Mouse (Mus musculus): ENCODE results near the gene Dennd2c. TPM values are rescaled to one million over a fixed set of nuclear protein-coding genes. Genes with fewer than 3 reads are reported as not detected.
"Not testable (repeated sequence)": the region's sequence is repeated elsewhere in the genome, so short reads cannot be mapped to it uniquely, and the experiment has no call there.

Dennd2c gene
- polyA plus RNA-seq, 1 experiment from 2014 or later, result 0.84 TPM

DNA sequence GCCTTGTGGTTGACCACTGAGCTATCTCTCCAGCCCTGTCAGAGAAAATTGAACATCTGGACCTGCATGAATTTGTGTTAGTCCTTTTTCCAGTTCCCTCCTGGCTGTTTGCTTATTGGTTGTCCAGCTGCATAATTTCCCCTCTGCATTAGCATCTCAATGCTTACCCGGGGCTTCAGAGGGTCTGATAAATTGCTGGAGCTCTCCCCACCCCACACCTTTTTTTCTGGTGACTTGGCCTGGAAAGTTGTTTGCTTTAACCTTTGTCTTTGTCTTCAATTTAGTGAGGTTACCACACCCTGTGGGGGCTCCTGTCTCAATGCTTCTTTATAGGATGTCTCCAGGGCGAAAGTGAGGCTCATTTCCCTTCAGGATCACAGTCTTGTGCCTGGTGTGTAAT, 24.8 kb downstream of the Dennd2c start:
- no peak overlapping the region for H3K4me2 ChIP-seq (replicated peaks)
- no peak overlapping the region for H3K27ac ChIP-seq (replicated peaks)
- H3K9ac ChIP-seq (replicated peaks), result no peak overlapping the region
- 9% methylated on average over 2 of the region's 2 CpGs for WGBS
- H3K4me1 ChIP-seq, result peaks cover 9% of the 10 kb centered on the region
- H3K9me3 ChIP-seq, result no peaks in the 10 kb centered on the region
- H3K36me3 ChIP-seq, result no peaks in the 10 kb centered on the region
- H3K27me3 ChIP-seq, result no peaks in the 10 kb centered on the region
- no peak overlapping the region for H3K4me3 ChIP-seq
- no peak for ATAC-seq (replicated peaks)

DNA sequence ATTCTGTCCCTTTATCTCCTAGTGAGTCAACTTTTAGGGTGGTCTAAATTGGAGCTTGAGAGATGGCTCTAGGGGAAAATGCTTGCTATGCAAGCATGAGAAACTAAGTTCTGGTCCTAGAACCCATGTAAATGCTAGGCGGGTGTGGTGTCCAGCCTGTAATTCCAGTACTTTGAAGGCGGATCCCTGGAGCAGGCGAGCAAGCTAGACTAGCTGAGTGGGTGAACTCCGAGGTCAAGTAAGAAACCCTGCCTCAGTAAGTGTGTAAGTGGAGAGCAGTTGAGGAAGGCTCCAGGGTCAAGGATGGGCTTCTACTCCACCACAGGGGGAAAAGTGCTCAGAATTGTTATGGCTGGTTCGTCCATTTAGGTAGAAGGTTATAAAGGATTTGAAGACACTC, 25.3 kb downstream of the Dennd2c start:
- no peak overlapping the region for H3K4me2 ChIP-seq (replicated peaks)
- H3K4me3 ChIP-seq, result no peak overlapping the region
- H3K9ac ChIP-seq (replicated peaks), result no peak overlapping the region
- WGBS, result 82% methylated on average over 5 of the region's 5 CpGs
- no peak overlapping the region for H3K27ac ChIP-seq (replicated peaks)
- H3K36me3 ChIP-seq, result no peaks in the 10 kb centered on the region
- H3K27me3 ChIP-seq, result no peaks in the 10 kb centered on the region
- no peak for ATAC-seq (replicated peaks)
- no peaks in the 10 kb centered on the region for H3K9me3 ChIP-seq
- H3K4me1 ChIP-seq, result peaks cover 9% of the 10 kb centered on the region

DNA sequence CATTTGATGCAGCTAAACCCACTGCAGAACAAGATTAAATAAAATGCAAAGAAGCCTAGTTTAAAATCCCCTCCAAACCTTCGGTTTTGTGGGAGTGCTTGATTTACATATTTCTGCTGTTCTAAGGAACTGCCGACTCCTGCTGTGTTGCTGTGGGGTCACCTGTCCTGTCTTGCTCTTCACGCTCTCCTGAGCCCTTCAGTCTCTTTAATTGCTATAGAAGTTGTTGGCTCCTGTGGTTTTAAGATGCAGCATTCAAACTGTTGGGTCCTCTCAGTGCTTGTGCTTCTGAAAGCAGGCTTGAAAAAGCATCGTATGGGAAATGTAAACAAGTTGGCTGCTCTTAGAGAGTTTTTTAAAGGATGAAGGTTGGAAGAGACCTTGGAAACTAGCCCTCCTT, 25.8 kb downstream of the Dennd2c start:
- no peaks in the 10 kb centered on the region for H3K36me3 ChIP-seq
- 40% methylated on average over 4 of the region's 4 CpGs for WGBS
- no peaks in the 10 kb centered on the region for H3K27me3 ChIP-seq
- H3K4me2 ChIP-seq (replicated peaks), result no peak overlapping the region
- ATAC-seq (replicated peaks), result no peak
- H3K9ac ChIP-seq (replicated peaks), result no peak overlapping the region
- no peak overlapping the region for H3K27ac ChIP-seq (replicated peaks)
- no peaks in the 10 kb centered on the region for H3K9me3 ChIP-seq
- peaks cover 9% of the 10 kb centered on the region for H3K4me1 ChIP-seq
- H3K4me3 ChIP-seq, result no peak overlapping the region

DNA sequence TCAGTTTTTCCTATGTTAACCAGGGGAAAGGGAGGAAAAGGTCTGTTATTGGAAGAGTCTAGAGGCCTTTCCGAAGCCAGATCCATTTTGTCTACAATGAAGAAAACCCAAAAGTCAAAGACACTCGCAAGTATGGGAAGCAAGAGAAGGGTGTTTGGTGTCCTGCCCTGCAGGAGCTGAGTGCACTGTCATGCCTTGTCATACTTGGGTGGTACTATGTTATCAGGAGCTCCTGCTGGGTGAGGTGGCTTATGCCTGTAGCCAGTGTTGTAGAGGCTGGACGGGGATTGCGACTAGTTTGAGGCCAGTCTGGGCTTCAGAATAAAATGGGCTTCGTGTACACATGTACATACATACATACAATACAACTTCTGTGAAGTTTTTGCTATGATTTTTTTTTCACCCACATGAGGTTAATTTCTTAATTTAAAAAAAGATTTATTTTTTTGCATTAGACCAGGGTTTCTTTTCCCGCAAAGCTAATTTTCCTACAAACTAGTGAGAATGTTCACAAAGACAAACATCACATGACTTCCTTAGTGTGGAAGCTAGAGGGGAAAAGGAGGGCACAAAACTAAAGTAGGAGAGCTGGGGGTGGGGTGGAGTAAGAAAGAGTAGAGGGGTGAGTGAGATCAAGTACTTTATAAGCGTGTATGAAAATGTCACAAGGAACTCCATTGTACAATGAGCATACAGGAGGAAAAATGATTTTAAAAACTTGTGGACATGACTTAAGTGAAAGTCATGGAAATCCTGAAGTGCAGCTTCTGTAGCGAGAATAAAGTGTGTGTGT, 27.2 kb downstream of the Dennd2c start:
- Histone ChIP-seq H3K27me3 (no peaks in the 10 kb centered on the region), H3K36me3 (no peaks in the 10 kb centered on the region), H3K4me2 (replicated peaks) (no peak overlapping the region), H3K4me3 (no peak overlapping the region), H3K27ac (replicated peaks) (no peak overlapping the region), H3K9me3 (no peaks in the 10 kb centered on the region), H3K4me1 (peaks cover 9% of the 10 kb centered on the region), H3K9ac (replicated peaks) (no peak overlapping the region)
- WGBS, result 89% methylated on average over 8 of the region's 8 CpGs
- no peak for ATAC-seq (replicated peaks)

DNA sequence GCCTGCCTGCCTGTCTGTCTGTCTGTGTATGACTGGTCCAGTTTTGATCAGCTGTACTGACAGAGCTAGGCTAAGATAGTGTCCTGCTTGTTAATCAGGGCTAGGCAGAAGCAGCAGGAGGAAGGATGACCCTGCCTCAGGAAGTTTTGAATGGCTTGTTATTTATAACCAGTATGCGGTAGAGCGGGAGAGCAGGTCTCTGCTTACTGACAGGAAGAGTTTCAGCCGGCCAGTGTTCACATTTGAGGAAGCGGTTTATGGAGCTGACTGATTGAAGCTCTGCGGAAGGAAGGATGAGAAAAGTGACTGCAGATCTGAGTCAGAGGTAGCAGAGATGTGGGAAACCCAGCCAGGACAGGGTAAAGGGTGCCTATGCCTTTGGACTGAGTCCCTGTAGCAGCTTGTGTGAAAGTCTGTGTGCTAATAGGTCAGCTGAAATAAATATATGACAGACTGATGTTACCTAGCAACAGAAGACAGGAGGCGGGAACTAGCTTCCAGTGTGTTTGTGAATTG, 27.9 kb downstream of the Dennd2c start:
- ATAC-seq (replicated peaks), result no peak
- Histone ChIP-seq H3K4me3 (no peak overlapping the region), H3K9me3 (no peaks in the 10 kb centered on the region), H3K4me1 (peaks cover 9% of the 10 kb centered on the region), H3K27ac (replicated peaks) (no peak overlapping the region), H3K9ac (replicated peaks) (no peak overlapping the region), H3K4me2 (replicated peaks) (no peak overlapping the region), H3K27me3 (no peaks in the 10 kb centered on the region), H3K36me3 (no peaks in the 10 kb centered on the region)
- 66% methylated on average over 6 of the region's 6 CpGs for WGBS

DNA sequence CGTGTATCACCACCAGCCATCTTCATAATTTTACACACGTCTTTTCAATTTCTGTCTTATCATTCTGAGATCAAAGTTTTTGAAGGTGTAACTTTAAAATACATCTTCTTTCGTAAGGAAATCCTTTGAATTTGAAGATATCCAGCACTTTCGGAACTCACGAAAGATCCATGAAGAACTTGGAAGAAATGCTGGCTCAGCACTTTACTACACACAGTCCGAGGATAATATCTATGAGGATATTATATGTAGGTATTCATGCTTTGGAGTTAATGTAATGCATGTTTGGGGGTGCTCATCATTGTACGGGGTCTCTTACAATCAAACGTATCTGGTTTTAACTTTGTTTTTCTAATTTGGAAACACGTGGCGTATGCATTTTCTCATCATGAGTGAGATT, 30.7 kb downstream of the Dennd2c start:
- no peak for ATAC-seq (replicated peaks)
- no peaks in the 10 kb centered on the region for H3K36me3 ChIP-seq
- H3K27ac ChIP-seq (replicated peaks), result no peak overlapping the region
- no peak overlapping the region for H3K9ac ChIP-seq (replicated peaks)
- no peak overlapping the region for H3K4me3 ChIP-seq
- 92% methylated on average over 10 of the region's 10 CpGs for WGBS
- no peaks in the 10 kb centered on the region for H3K9me3 ChIP-seq
- H3K27me3 ChIP-seq, result no peaks in the 10 kb centered on the region
- H3K4me1 ChIP-seq, result peaks cover 4% of the 10 kb centered on the region; the same call in 1 of the 2 replicates
- H3K4me2 ChIP-seq (replicated peaks), result no peak overlapping the region

DNA sequence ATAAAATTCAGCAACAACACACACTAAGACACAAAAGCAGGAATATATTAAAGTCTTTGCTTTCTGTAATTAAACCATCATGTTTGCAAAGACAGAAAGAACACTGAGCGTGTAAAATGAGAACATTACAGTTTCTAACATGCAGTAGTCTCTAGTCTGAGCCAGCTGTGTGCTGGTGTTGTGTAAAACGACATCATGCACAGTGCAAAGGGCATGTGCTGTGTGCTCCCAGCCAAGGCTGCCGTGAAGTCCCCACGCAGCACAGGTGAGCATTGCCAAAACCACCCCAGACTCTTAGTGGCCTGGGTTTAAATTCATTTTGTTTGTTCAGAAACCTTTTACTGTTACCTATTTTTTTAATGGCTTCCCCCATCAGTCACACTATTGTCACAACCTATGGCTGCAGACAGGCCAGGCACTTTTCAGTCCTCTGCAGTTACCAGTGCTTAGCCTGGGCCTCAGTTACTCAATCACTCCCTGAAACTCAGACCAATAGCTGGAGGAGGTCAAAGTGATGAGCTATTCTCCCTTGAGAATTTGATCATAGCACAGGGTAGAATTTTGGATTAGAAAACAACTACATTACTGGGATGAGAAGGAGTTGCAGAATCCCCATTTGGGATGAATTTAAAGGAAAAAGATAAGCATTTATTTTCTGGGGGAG, 34.1 kb downstream of the Dennd2c start:
- no peak for ATAC-seq (replicated peaks)
- 82% methylated on average over 4 of the region's 4 CpGs for WGBS

DNA sequence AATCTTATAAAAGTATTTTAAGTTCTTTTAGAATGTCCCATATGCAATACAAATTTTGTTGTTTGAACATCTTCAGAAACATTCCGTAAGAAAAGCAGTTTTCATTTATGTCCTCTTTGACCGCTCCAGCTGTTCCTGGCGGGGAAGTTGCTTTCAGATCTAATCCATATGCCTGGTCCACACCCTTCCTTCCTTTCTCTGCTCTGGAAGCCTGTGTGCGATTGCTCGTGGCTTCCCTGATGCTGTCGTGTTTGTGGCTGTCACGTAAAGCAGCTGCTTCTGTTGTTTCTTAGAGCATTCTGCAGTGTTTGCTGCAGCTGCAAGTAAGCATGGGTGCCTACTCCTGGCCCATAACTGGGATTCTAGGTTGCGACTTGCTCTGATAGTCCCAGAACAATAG, 36.6 kb downstream of the Dennd2c start:
- Histone ChIP-seq H3K9ac (replicated peaks) (no peak overlapping the region), H3K4me2 (replicated peaks) (no peak overlapping the region), H3K27me3 (no peaks in the 10 kb centered on the region), H3K27ac (replicated peaks) (no peak overlapping the region), H3K4me3 (no peak overlapping the region), H3K9me3 (no peaks in the 10 kb centered on the region), H3K36me3 (no peaks in the 10 kb centered on the region), H3K4me1 (no peaks in the 10 kb centered on the region)
- ATAC-seq (replicated peaks), result no peak
- WGBS, result 81% methylated on average over 8 of the region's 8 CpGs

More for the DNA sequence above, 34.1 kb downstream of the Dennd2c start:
- Histone ChIP-seq H3K27ac (replicated peaks) (no peak overlapping the region), H3K9ac (replicated peaks) (no peak overlapping the region), H3K4me2 (replicated peaks) (no peak overlapping the region), H3K4me1 (no peaks in the 10 kb centered on the region), H3K4me3 (no peak overlapping the region), H3K9me3 (no peaks in the 10 kb centered on the region), H3K36me3 (no peaks in the 10 kb centered on the region), H3K27me3 (no peaks in the 10 kb centered on the region)

DNA sequence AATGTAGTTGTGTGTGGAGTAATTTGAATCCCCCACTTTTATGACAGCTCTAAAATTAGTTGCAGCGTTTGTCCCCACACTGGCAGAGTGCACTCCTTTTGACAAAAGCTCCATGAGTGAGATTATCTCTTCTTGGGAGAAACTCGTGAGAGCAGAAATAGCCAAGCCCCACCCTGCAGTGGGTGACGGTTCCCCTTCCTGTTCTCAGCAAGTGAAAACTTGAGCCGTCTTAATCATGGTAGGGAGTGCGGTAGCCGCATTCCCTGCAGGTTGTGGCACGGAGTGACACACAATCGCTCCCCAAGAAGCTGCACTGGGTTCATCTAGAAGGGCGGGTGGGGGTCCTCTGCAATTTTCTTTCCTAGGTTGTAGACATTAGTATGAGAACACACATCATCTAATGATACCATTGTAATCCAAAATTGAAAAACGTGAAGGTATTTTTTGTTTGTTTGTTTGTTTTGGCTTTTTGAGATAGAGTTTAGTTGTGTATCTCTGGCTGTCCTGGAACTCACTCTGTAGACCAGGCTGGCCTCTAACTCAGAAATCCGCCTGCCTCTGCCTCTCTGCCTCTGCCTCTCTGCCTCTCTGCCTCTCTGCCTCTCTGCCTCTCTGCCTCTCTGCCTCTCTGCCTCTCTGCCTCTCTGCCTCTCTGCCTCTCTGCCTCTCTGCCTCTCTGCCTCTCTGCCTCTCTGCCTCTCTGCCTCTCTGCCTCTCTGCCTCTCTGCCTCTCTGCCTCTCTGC, 37.9 kb downstream of the Dennd2c start:
- not testable (repeated sequence) for H3K36me3 ChIP-seq
- WGBS, result 75% methylated on average over 11 of the region's 11 CpGs

DNA sequence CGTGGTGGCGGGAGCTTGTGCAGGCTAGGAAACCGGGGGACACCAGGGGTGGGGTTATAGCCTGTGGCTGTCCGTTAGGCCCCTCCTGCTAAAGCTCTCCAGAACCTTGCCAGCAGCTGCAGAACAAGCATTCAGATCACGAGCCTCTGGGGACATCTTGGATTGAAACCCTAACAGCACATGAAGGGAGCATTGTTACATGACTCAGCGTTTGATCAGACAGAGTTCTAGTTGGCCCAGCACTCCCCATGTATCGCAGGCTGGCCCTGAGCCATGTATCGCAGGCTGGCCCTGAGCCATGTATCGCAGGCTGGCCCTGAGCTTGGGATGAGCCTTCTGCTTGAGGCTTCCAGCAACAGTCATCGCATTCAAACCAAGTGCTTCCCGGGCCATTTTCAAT, 38.9 kb downstream of the Dennd2c start:
- Histone ChIP-seq H3K4me2 (replicated peaks) (no peak overlapping the region), H3K9ac (replicated peaks) (no peak overlapping the region), H3K27me3 (no peaks in the 10 kb centered on the region), H3K27ac (replicated peaks) (no peak overlapping the region), H3K4me3 (no peak overlapping the region), H3K9me3 (no peaks in the 10 kb centered on the region), H3K4me1 (0 out of 2 replicates have a peak, but pooled peaks cover 2% of the 10 kb centered on the region), H3K36me3 (no peaks in the 10 kb centered on the region)
- no peak for ATAC-seq (replicated peaks)
- 77% methylated on average over 11 of the region's 11 CpGs for WGBS

More for the DNA sequence above, 37.9 kb downstream of the Dennd2c start:
- H3K4me2 ChIP-seq (replicated peaks); H3K4me3 ChIP-seq; H3K27ac ChIP-seq (replicated peaks); H3K27me3 ChIP-seq; H3K9me3 ChIP-seq; H3K9ac ChIP-seq (replicated peaks); H3K4me1 ChIP-seq; ATAC-seq (replicated peaks): not testable (repeated sequence)

DNA sequence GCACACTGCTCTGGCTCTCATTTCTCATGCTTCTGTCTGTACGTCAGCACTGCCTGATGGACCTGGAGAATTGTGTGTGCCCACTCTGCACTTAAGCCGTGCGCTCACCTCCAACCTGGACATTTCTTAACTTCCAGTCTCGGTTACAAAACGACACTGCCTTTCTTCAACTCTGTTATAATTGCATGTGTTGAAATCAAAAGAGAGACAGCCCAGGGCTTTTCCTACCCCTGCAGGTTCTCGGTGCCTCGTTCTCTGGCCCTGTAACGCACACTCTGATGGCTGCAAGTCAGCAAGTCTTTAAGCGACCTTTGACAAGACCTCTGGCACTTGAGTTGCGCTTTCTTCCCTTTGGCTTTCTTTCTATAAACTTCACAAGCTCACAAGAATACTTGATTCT, 40.0 kb downstream of the Dennd2c start:
- no peak for ATAC-seq (replicated peaks)
- 0 out of 2 replicates have a peak, but pooled peaks cover 11% of the 10 kb centered on the region for H3K4me1 ChIP-seq
- no peak overlapping the region for H3K4me2 ChIP-seq (replicated peaks)
- no peak overlapping the region for H3K27ac ChIP-seq (replicated peaks)
- no peaks in the 10 kb centered on the region for H3K27me3 ChIP-seq
- H3K4me3 ChIP-seq, result no peak overlapping the region
- H3K36me3 ChIP-seq, result no peaks in the 10 kb centered on the region
- H3K9ac ChIP-seq (replicated peaks), result no peak overlapping the region
- H3K9me3 ChIP-seq, result no peaks in the 10 kb centered on the region
- 83% methylated on average over 10 of the region's 10 CpGs for WGBS

DNA sequence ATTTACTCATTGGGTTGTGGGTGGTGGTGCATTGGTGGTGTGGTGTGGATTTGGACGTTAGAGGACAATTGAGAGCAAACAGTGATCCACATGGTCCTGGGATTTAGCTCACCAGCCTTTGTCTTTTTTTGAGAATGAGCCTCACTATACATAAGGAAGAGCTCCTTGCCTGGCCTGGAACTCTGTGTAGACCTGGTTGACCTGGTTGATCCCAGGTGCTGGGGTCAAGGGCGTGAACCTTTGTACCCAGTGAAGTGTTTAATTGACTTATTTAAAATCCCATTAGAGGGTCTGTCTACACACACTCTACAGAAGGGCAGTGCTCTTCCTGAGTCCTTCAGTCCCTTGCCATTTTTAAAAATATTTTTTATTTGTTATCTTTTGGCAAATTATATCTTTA, 42.9 kb downstream of the Dennd2c start:
- Histone ChIP-seq H3K4me1 (0 out of 2 replicates have a peak, but pooled peaks cover 11% of the 10 kb centered on the region), H3K4me3 (no peak overlapping the region), H3K27me3 (no peaks in the 10 kb centered on the region), H3K9ac (replicated peaks) (no peak overlapping the region), H3K36me3 (no peaks in the 10 kb centered on the region), H3K4me2 (replicated peaks) (no peak overlapping the region), H3K9me3 (no peaks in the 10 kb centered on the region), H3K27ac (replicated peaks) (no peak overlapping the region)
- WGBS, result 74% methylated on average over 2 of the region's 2 CpGs
- no peak for ATAC-seq (replicated peaks)

Measured in forebrain, embryonic 15.5 days (tissue).